Mouse (Mus musculus) heart, postnatal 4 days (tissue): ENCODE data around the gene Plxna1. TPM values are rescaled to one million over a fixed set of nuclear protein-coding genes. Genes with fewer than 3 reads are reported as not detected.

Experiments
- DNase-seq: peaks from one replicate; pipeline ENCODE4 v3.0.0; 2021
- total RNA-seq, 2 experiments: library from RNA; stranded (reverse); gene quantifications; 2 replicates each; pipeline ENCODE4 v1.2.3; 2021

Gene Plxna1
- total RNA-seq, 2 experiments from 2014 or later, result 37.6 to 39.7 TPM

GRCm38 (mm10) chr6:89281492-89282332 is 80.7 kb downstream of the Plxna1 start:
- DNase-seq, result no peak

- no peak for DNase-seq
Measured at GRCm38 (mm10) chr6:89280555-89280954, 81.9 kb downstream of the Plxna1 start.

GRCm38 (mm10) chr6:89271731-89272475 is 90.5 kb downstream of the Plxna1 start:
- no peak for DNase-seq

- DNase-seq, result no peak
Measured at GRCm38 (mm10) chr6:89267181-89267580, 95.2 kb downstream of the Plxna1 start.

Other genes starting within 250 kb of the Plxna1 start
- gene Chchd6, start 233.0 kb upstream of the Plxna1 start, total RNA-seq, result 10 to 100 TPM; 18.8 to 19.8 TPM